Mouse (Mus musculus) T-helper 1 cell (primary cell): ENCODE measurements around the gene Aurkb.

ENCODE experiments used
- in situ Hi-C: fragments of 300-600 bp; cut with MboI, MseI; formaldehyde crosslinking; loops from one replicate; pipeline ENCODE4 v1.15.1; 2025; ENCODE audit warnings: high pct_unique_total_duplicates

Gene Aurkb

DNA sequence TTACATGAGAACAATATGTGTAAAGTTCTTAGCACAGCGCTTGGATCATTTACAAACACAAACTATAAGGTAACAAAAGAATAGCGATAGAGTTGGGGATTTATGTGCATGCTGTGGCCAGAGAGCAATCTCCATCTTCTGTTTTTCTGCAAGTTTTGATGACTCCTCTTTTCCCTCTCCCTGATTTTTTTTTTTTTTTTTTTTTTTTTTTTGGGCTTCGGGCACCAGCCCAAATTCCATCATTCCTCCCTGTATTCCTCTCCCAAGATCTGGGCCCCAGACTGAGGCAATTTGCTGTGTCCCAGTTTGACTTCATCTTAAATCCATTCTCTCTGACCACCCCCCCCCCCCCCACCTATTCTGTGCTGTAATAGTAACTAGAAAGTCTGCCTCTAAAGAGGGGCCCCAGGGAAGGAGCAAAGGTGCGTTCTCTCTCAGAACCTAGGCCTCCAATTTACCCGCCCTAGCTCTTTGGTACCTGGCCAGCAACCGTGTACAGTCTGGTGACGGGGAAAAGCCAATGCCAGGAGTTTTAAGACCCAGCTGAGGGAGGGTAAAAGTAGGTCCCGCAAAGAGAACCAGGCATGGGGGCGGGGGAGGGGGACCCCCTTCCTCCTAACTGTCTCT is 51.0 kb downstream of the Aurkb start:
- in situ Hi-C loops, result loop anchor here (10.0 kb wide), 2 partner anchors 662 to 888 kb away; partner anchors contain the start of genes Ctdnep1, Elp5 and Pik3r5

DNA sequence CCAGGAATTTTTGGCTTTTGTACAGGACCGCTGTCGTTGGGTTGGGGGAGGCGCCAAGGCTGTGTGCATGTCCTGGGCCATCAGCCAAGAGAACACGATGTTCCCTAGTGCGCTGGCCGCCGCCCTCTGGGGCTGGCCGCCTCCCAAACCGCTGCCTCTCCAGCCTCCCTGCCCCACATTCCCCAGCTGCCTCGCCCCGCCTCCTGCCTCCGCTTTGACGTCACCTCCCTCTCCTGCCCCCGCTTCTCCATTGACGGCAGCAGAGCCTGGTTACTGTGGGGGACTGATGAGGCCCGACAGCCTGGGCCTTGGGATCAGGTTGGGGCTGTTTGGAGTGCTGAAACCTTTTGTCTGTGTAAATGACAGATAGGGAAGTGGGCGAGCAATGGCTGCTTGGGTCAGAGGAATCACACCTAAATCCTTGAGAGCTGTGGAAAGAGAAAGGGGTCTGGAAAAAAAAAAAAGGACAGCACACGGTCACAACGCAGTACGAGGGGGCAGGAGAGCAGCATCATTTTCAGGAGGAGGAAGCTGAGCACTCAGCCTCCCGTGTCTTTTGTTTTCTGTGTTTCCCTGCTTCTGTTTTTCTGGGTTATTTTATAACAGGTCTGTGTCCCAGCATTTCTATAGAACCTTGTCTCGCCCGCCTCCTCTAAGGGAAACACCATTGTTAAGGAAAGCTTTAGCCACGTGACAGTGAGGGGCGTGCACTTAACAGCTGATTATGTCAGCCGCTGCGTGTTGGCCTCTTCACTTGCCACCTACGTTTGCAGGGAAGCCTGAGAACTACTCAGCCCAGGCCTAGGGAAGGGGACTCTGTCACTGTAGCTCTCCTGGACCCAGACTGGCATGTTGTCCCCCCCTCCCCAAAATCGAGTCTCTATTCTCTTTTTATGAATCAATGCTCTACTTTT is 51.8 kb downstream of the Aurkb start:
- in situ Hi-C loops, result loop anchor here (10.0 kb wide), 2 partner anchors 662 to 888 kb away; partner anchors contain the start of genes Ctdnep1, Elp5 and Pik3r5

DNA sequence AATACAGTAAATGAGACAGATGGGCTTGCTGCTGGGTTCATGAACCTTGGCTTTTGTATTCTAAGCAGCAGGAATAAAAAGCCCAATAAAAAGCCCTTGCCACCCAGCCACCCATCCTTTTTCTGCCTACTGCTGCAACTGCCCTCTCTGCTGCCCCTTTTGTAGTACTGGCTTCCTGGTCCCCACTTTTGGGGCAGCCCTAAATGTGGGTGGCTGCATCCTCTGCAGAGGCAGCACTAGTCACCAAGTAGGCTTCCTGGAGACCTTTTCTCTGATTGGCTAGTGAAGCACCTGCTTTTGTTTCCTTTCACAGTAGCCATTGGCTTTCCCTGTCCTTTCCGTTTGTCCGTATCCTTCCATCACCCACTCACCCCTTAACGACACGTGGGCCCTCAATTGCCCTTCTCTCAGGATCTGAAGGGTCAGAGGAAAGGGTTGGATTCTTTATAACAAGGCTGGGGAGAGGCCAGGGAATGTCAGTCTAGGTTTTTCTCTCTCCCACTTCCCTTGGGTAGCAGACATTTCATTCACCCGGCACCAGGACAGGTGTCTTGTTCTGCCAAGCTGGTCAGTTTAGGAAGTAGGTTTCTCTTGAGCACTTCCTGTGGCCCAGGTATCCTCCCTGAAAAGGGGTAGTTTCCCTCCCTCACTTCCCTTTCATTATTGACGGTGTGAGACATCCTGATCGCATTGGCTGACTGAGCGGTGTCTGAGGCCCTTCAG is 52.8 kb downstream of the Aurkb start:
- in situ Hi-C loops, result loop anchor here (10.0 kb wide), 2 partner anchors 663 to 887 kb away; partner anchors contain the start of genes Ctdnep1, Elp5 and Pik3r5

DNA sequence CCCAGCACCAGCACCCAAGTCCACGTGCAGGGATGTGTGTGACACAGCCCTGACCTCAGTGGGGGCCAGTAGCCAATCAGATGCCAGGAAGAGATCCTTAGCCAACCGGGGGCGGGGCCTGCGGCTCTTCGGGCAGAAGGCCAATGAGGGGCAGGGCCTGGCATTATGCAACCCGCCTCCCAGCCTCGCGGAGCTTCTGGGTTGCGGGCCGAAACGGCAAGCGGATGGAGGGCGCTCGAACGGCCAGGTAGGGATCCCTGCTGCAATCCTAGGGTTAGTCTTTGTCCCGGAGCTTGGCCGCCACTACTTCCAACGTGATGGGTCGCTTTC is 53.3 kb downstream of the Aurkb start:
- in situ Hi-C loops, result loop anchor here (10.0 kb wide), 2 partner anchors 664 to 886 kb away; partner anchors contain the start of genes Ctdnep1, Elp5 and Pik3r5

DNA sequence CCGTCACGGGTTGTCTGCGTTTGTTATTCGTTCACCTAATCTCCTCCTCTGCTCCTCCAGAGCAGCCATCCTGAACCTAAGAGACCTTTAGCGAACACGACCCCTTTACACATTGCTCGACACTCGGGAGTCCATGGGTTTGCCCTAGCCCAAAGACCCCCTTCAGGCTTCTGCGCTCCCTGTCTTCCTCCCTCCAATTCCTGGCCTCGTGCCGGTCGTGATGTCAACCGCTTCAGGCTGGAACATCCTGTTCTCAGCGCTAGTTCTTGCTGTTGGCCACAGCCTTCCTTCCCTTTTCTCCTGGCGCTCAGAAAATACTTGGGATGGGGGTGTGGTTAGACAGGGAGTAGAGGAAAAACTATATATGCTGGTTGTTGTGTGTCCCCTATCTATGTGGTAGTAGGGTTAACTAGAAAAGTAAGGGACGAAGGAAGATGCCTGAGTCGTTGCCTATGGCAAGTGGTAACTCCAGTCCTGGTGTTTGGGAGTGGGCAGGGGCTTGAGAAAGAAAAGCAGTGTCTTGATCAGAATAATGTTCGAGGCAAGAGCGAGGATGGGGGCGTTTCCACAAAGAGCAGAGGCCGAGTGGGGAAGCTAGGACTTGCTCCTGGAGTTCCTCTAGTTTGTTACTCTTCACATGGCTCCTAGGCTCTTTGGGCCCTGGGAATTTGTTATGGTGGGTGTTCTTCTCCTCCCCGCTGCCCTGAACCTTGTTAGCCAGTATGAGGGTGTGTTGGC is 53.9 kb downstream of the Aurkb start:
- in situ Hi-C loops, result loop anchor here (10.0 kb wide), 2 partner anchors 665 to 885 kb away; partner anchors contain the start of genes Ctdnep1, Elp5 and Pik3r5

DNA sequence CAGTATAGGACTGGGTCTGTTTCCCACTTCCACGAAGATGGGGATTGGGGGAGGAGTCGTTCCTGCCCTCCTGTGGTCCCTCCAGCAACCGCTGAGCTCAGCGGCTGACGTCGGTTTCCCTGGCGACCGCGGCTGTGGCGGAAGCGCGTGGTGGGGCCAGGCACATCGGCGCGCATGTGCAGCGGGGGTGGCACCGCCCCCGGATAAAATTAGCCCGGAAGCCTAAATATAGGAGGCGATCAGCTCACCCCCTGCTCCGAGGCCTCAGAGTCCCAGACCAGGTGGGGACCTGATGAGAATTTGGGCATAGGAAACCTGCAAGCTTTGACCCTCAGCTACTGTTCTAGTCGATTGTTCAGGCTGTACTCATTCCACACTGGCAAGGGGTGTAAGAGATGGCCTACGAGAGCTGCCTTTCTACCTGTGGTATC is 54.5 kb downstream of the Aurkb start:
- in situ Hi-C loops, result loop anchor here (10.0 to 25.0 kb wide), 3 partner anchors 665 to 1137 kb away; partner anchors contain the start of genes 0610010K14Rik, Bcl6b, Ctdnep1 and Elp5

DNA sequence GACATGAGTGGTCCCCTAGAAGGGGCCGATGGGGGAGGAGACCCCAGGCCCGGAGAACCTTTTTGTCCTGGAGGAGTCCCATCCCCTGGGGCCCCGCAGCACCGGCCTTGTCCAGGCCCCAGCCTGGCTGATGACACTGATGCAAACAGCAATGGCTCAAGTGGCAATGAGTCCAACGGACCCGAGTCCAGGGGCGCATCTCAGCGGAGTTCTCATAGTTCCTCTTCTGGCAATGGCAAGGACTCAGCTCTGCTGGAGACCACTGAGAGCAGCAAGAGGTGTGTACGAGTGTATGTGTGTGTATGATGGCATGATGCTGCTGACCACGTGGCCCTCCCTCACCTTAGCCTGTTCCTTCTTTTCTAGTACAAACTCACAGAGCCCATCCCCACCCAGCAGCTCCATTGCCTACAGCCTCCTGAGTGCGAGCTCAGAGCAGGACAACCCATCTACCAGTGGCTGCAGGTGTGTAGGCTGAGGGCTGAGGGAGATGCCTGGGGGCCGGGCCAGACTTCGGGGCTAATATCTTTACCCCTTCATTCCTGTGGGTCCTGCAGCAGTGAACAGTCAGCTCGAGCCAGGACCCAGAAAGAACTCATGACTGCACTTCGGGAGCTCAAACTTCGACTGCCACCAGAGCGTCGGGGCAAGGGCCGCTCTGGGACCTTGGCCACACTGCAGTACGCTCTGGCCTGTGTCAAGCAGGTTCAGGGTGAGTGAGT is 55.4 kb downstream of the Aurkb start:
- in situ Hi-C loops, result loop anchor here (25.0 kb wide), 1 partner anchor 1137 kb away; the partner anchor contains the start of genes 0610010K14Rik, Bcl6b, Gm21988 and Rnasek
